Mouse (Mus musculus): ENCODE measurements around the gene Gm49396.

The Gm49396 gene

GRCm38 (mm10) chr7:30553021-30553589 lies 10.0 kb upstream of the Gm49396 start:
- DNase-seq: peak; percentile 69

GRCm38 (mm10) chr7:30553810-30554584 lies 9.1 kb upstream of the Gm49396 start:
- no peak for DNase-seq

GRCm38 (mm10) chr7:30556894-30557536 lies 6.1 kb upstream of the Gm49396 start:
- no peak for DNase-seq

GRCm38 (mm10) chr7:30557901-30558514 lies 5.1 kb upstream of the Gm49396 start:
- no peak for DNase-seq

- no peak for DNase-seq
Measured at GRCm38 (mm10) chr7:30558656-30559442, 4.3 kb upstream of the Gm49396 start.

- DNase-seq: peak; percentile 99
Measured at GRCm38 (mm10) chr7:30559443-30559954, 3.6 kb upstream of the Gm49396 start, which contains the start of gene Lin37. Lin37 (minus strand) TSS chr7:30559838.

GRCm38 (mm10) chr7:30560296-30560695 lies 2.8 kb upstream of the Gm49396 start:
- no peak for DNase-seq

- DNase-seq: peak; percentile 58
Measured at GRCm38 (mm10) chr7:30562526-30563116, 523 bp upstream of the Gm49396 start.

GRCm38 (mm10) chr7:30563906-30564280 lies 749 bp downstream of the Gm49396 start:
- no peak for DNase-seq

- DNase-seq: no peak
Measured at GRCm38 (mm10) chr7:30564970-30565571, 1.9 kb downstream of the Gm49396 start, which contains the start of gene Igflr1. Igflr1 (plus strand) TSS chr7:30565427.

GRCm38 (mm10) chr7:30566033-30566432 lies 2.9 kb downstream of the Gm49396 start:
- DNase-seq: no peak

GRCm38 (mm10) chr7:30567555-30567954 lies 4.4 kb downstream of the Gm49396 start:
- DNase-seq: no peak

- no peak for DNase-seq
Measured at GRCm38 (mm10) chr7:30572389-30572788, 9.2 kb downstream of the Gm49396 start.

- DNase-seq: peak; percentile 73
Measured at GRCm38 (mm10) chr7:30572969-30573368, 9.8 kb downstream of the Gm49396 start.

GRCm38 (mm10) chr7:30579950-30580349 lies 16.8 kb downstream of the Gm49396 start:
- no peak for DNase-seq

- DNase-seq: peak; percentile 16
Measured at GRCm38 (mm10) chr7:30581547-30581946, 18.4 kb downstream of the Gm49396 start.

GRCm38 (mm10) chr7:30584339-30584738 lies 21.2 kb downstream of the Gm49396 start:
- DNase-seq: peak; percentile 11

GRCm38 (mm10) chr7:30585170-30585569 lies 22.0 kb downstream of the Gm49396 start:
- peak; percentile 18 for DNase-seq

- peak; percentile 42 for DNase-seq
Measured at GRCm38 (mm10) chr7:30586455-30587020, 23.4 kb downstream of the Gm49396 start.

GRCm38 (mm10) chr7:30587842-30588667 lies 24.9 kb downstream of the Gm49396 start:
- no peak for DNase-seq

Data from cerebellum, adult 11 months (tissue).